Mouse (Mus musculus) kidney, postnatal 4 days (tissue): ENCODE data around the gene Elf4.
A peak's percentile ranks its signal among the peaks of the same experiment; 100 is the strongest.
"Not testable (repeated sequence)": the region's sequence is repeated elsewhere in the genome, so short reads cannot be mapped to it uniquely, and the experiment has no call there.

ENCODE experiments used
- DNase-seq, 2 experiments: peaks; one replicate each; pipeline ENCODE4 v3.0.0; 2021; ENCODE audit warnings: mixed read lengths in 2 of 2

Gene Elf4

DNA sequence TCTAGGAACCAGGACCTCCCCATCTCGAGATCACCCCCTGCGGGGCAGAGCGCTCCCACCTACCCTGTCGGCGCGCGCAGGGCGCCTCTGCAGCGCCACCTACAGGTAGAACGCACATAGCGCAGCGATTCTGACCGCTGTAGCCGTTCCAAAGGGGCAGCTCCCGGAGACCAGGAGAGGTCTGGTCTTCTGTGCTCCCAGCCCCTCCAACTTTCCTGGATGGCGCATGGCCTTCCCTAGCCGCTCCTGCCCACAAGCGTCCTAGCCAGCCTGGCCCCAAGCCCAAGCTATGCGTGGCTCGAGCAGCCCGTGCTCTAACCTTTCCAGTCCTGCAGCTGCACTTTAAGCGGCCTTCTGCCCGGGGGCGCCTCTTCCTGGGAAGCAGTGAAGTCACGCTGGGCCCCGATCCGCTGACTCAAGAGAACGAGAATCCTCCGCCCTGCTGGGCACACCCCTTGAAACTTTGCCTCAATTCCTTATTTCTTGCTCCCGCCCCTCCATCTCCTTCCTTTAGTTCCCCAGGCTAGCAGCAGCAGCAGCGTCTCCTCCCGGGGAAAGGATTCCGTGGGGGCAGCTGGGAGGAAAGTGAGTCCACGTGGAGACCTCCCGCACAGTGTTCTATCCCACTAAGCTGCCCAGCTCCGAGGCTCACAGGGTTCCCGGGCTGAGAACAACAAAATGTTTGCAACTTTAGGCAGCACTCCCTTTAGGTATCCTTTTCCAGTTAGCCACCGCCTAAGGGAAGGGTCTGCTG, at the start of gene Elf4:
Elf4 (minus strand) TSS at position 379 of the 754 bp plus-strand sequence.
- peak; percentile 79 to 82 for DNase-seq

DNA sequence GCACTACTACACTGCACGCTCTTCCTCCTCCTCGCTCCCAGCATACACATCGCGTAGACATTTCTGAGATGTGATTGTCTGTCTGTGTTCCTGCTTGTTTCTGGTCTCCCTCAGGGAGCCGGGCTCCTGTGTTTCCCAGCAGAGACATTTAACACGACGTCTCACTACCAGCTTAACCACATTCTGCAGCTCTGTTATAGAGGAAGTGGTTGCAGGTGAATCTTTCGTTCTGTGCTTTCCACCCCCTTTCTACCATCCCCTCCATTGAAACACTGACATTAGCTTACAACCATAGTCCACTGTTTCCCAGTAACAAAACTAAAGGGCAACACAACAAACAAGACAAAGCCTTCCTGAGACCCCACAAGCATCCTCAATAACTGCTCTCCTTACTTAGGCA, 30.8 kb upstream of the Elf4 start:
- no peak for DNase-seq

DNA sequence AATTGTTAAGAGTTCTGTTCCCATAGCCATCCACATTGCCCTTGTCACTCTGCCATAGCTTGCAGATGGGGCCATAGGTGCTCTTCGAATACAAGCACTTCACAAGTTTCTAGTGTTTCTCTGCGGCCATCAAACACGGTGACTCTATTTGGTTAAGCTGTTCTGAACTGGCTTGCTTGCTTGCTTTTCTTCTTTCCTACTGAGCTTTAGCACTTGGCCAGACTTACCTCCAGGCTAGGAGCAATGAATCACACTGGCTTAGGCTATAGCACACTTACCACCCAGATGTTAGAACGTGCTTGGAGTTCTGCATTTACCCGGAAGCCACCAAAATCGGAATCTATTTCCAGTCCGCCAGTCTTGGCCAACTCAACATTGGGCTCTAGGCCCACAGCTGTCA, 18.8 kb upstream of the Elf4 start:
- DNase-seq, result no peak

DNA sequence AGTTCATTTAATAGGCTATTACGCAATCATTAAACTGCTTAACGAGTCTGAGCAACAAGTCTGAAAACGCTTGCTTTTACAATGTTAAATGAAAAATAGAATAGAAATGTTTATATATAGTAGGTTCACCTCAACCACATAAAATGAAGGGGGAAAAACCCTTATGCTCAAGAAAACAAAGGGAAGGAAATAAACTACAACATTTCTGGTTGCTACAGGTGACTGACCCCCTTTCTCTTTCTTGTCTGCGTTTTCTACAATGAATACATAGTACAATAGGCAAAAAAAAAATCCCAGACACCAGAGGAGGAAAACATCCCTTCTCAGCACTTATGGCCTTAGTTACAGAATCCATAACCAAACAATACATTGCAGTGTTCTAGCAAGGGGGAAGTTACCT, 18.2 kb upstream of the Elf4 start:
- DNase-seq, result no peak

DNA sequence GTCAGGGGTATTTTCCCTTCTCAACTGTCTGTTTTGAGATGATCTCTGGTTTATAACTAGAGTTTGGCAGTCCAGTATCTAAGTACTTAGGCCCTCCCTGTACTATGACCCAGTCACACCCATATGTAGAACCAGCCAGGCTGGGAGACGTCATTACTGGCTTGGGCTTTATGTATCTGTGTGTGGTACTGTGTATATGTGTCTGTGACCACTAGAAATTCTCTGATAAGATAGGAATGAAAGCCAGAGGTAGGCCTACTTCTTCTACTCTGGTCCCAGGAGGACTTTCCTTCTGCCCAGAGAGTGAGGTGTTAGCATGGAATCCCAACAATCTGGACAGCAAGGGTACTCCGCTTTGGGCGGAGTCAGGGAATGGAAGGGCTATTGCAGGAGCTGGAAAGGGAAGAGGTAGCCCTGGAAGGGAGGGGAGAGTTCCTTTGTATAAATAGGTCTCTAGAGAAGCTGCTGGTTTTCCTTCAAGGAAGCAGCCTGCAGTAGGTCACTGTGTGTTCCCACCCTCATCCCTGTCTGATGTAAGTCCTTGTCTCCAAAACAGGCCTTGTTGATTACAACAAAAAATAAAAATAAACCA, 4.5 kb upstream of the Elf4 start:
- DNase-seq, result no peak

DNA sequence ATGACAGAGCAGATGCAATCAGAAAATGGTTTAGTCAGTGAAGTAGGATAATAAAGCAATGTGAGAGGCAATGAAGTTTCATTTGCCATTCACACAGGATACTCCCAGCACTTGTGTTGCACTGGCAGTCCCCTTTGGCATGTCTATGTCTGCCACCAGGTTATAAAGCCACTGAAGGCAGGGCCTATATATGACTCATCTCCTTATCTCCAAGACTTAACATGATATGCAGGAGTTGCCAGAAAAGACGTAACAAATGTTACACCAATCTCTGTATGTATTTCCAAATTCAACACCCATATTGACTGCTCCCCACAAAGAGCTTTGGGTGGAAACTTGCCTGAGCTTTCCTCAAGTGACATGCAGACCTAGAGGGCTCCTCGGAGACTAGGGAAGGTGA, 3.2 kb upstream of the Elf4 start:
- no peak for DNase-seq

DNA sequence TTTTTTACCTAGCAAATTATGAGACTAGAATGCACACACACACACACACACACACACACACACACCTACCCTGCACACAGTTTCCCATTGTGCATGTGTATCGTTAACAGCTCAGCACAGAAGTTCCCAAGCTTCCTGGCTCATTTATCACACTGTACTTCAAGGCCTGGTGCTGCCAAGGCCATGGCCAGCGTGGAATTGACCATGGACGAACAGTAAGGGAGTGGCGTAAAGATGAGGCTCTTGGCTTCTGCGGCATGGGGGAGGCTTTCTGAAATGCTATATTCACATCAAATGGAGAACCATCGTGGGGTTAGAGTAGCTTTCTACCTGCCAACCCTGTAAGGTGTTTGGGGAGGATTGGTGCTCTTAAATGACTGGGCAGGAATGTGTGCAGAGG, 1.5 kb upstream of the Elf4 start:
- DNase-seq, result no peak

DNA sequence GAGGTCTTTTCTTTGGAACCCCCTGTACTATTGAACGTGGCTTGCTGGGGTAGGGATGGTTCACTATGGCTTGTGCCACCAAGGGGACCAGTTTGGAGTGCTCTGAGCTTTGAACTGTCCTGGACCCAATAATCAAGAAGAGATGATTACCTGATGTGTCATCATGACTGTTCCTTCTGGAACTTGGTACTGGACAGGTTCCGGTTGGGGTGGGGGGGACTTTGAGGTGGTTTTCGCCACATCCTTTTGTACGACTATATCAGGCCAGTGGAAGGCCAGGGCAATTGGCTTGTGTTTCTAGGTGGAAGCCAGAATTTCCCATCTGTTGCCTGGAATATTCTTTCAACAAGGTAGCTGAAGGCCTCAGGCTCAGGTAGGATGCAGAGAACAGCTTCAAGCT, 704 bp upstream of the Elf4 start:
- no peak for DNase-seq

DNA sequence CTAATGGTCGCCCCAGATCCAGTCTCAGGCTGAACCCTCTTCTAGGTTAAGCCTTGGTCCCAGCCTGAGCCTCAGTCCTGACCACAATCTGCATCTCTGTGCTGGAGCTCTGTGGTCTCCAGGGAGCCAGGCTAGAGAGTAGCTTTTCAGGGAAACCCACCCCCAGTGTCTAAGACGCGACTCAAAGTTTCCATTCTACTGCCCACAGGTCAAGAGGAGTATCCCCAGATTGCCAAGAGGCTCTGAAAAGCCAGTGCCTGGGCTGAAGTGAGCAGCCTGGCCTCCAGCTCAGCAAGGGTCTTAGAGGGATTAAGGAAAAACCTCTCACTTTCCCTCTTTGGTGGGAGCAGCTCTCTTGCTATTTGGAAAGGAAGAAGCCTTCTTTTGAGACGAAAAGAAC, 635 bp downstream of the Elf4 start:
- DNase-seq, result no peak

DNA sequence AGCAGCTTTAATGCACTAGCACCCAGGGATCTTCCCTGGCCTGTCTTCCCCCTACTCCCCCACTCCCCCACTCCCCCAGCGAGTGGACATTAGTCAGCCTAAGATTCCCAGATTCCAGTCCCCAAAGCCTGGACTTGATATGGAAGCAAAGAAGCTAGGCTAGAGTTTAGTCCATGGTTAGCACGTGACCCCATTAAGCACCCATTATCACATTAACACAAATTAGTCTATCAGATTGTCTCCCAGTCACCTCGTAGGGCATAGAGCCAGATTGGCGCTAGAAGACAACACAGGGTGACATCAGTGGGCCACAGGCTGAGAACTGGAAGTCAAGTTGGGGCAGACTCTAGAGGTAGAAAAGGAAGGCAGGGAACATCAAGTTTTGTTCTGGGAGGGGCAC, 1.9 kb downstream of the Elf4 start:
- DNase-seq, result no peak

DNA sequence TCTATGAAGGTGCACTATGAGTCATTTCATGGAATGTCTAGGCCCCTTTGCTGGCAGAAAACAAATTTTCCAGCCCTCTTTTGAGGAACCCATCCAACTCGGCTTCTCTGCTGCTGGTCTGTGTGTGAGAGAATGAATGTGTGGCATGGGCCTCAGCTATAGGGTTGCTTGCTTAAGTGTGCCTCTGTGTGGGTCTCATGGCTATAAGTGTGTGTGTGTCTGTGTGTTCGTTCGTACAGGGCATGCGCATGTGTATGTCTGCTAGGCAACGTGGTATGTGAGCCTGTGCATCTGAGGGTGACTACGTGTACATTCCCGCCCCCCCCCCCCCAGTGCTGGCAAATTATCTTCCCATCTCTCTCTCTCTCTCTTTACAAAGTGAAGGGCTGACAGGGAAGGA, 2.4 kb downstream of the Elf4 start:
- no peak for DNase-seq

DNA sequence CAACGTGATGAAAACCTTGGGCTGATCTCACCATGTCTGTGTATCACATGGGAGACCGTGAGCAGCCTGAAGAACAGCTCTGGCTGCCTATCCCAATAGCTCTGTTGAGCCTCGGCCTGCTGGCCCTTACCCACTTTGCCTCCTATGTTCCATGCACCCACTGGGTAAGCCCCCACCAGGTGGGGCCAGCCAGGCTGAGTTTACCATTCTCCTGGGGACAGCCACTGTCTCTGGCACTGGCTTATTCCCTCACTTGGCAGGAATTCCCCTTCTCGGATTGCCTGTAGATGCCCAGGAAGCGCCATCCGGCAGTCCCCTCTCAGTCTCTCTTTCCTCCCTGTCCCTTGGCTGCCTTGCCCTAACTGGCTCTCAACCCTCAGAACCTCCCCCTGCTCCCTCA, 6.0 kb downstream of the Elf4 start:
- DNase-seq, result no peak

DNA sequence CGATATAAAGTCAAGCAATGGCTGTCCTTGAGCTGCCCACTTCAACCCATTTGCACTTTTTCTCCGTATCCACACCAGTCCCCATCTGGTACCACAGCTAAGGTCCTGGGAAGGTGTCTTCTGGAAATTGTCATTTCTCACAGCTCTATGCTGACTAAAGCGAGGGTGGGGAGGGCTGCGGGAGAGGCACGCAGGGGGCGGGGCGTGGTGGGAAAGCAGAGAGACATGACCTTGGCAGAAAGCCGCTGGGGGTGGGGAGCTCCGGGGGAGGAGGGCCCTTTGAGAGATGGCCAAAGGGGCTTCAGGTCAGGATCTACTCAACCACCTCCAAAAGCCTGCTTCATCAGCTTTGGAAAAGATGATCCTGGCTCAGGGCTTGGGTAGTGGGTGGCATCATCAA, 7.9 kb downstream of the Elf4 start:
- DNase-seq, result peak; percentile 34 to 38

DNA sequence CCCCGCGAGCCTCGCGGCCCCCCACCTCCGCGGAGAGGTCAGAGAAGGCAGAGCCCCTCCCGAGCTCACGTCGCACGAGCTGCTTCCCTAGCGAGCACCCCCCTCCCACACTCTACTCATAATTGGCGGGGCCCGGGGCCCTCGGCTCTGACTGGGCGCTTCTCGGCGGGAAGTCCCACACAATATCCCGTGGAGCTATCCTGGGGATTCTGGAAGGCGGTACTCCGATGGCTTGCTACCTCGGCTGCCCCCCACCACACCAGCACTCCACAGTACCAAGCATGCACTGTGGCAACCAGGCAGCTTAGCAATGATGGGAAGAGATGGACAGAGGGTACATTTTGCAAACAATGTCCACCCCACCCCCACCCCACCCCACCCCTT, 8.4 kb downstream of the Elf4 start:
- no peak for DNase-seq

DNA sequence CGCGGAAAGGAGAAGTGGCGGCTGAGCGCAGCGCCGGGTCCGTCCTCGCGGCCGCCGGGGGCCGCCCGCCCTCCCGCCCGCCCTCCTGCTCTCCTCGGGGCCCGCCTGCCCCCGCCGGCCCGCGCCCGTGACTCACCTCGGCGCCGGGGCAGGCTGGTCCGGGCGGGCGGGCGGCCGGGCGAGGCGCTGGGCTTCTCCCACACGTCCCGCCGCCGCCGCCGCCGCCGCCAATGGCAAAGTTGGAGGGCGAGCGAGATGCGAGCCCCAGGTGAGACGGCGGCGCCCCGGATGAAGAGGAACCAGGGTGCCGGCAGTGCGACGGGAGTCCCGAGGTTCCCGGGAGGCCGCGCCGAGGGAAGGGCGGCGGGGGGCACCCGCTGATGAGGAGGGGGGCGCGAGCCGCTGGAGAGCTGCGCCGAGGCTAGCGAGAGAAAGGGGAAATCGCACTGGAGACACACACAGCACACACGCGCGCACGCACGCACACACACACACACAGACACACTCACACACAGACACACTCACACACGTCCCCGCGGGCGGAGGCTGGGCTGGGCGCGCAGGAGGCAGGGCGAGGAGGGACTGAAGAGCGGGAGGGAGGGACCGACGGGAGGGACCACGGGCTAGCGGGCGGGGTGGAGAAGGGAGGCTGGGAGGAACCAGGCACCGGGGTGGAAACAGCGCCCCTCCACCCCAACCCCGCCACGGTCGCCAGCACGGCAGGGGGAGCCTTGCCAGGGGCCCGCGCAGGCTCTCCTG, 9.0 kb downstream of the Elf4 start:
- peak; percentile 76 to 84 for DNase-seq

DNA sequence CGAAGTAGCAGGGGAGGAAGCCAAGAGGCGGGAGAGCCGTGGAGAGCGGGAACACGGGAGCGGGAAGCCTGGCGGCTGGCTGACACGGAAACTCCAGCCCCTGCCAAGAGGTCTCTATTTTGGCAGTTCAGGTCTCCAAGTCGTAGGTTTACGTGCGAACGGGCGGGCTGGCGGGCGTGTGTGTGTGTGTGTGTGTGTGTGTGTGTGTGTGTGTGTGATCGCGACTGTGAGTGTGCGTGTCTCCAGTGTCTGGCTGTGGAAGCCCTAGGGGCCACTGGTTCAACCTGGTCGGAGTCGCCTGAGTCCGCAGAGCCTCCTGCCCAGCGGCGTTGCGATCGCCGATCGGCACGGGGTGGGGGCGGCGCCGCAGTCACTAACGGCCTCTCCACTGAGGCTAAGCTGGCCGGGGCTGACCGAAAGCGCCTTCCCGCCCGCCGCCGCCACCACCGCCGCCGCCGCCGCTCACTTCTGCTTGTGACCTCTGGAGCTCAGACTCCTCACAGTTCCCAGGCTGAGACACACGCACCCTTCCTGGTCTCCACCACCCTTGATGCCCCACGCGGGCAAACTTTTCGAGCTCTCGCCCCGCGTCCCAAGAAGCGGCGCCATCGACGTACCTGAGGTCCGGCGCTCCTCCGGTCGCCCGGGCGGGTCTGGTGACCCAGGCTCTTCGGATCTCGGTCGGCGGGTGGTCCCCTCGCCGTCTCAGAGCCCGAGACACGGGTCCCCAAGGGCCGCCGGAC, 9.8 kb downstream of the Elf4 start:
- DNase-seq, result peak; percentile 43 to 61

DNA sequence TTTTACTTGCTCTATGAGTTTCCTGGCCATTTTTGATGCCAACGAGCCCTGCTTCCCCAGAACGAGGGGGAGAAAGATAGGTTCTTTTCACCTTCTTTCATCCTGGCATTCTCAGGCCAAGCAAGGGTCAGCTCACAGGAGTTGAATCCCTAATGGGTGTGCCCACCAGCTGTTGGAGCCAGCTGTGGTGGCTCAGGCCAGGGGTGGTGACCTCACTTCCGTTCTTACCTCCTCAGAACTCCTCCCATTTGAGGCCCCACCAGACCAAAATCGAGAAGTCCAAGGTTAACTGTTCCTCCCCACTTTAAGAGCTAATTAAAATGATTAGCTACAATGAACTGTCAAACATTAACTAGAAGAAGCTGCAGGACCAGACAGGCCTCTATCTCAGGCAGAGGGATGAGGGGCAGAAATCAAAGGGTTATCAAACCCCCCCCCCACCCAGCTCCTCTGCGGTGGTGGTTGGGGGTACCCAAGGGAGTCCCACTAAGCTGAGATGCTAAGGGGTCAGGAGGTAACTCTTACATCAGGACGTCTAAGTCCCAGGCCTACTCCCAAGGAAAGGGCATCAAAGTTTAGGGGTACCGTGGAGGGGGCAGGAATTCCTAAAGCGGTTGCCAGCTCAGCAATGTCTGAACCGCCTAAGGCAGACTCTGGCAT, 10.6 kb downstream of the Elf4 start:
- DNase-seq, result peak; percentile 31 to 53

DNA sequence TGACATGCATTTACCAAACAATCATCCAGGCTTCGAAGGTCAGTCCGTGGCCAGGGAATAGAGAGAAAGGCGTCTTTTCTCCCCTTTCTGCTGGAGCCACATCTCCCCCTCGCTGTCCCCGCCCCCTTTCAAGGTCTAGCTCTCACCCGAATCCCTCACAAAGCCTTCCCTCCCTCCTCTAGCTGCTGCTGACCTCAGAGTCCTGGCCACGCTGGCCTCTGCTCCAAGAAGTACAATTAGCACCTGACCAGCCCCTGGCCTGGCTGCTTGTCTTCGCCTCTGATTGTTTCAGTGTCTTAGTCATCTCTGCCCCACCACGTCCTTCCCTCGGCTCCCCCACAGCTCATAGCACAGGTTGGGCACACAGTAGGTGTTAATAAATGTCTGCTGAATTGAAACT, 13.3 kb downstream of the Elf4 start:
- peak; percentile 13 to 33 for DNase-seq

DNA sequence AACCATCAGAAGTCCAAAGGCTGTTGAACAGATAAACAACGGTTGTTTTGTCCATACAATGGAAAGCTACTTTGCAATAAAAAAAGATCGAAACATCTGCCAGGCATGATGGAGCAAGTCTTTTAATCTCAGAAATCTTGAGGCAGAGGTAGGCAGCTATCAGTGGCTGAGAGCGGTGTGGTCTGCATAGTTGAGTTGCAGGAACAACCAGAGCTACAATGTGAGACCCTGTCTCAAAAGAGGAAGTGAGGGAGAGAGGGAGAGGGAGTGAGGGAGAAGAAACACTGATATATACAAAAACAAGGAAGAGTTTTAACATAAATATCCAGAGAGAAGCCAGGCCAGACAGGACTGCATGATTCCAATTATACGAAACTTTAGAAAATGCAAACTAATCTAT, 18.3 kb downstream of the Elf4 start:
- no peak for DNase-seq

DNA sequence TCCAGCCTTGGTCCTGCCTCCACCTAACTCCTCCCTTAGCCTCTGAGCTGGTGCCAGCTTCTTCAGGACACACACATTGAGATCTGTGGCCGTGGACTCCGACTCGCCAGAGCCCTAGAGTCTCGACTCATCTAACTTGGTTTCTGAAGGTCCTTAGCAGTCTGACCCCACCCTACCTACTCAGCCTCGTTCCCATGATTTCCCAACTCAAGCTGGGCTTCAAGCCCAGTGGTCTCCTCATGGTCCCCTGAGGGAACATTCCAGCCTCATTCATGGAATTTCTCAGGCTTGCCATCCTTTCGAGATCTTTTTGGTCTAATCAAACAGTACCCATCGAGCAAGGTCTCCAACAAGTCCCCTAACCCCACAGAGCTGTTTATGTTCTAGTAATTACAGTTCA, 21.0 kb downstream of the Elf4 start:
- DNase-seq, result no peak

DNA sequence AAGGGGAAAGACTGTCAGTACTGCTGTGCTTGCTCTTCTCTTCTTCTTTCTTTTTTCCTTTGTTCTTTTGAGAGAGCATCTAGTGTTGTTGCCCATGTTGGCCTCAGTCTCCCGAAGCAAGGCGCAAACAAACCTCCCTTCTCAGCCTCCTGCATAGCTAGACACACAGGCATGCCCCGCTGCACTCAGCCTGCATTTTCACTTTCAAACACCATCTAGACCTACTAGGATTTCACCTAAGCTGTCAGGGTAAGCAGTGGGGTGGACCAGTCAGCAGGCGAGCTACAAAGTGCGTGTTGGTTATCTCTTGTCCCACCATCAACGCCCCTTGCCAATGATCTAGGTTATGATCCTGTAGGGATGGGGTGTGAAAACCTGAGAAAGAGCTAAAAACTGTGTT, 21.4 kb downstream of the Elf4 start:
- DNase-seq, result no peak

DNA sequence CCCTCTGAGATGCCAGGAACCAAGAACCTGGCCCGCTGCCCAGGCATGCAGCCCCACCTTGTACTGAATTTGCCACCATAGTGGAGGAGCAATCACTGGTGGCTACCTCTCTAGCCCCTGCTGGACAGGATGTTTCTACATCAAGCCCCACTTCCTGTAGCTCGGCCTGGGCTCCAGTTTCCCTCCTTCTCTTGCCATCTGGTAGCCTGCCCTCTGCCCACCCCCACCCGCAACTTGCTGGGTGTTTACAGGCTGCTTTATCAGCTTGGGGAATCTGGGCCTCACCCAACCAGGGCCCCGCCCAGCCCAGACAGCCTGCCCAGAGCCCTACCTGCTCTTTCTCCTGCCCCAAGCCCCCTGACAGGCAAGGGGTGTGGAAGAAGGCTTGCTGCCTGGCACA, 23.9 kb downstream of the Elf4 start:
- peak; percentile 21 to 32 for DNase-seq

DNA sequence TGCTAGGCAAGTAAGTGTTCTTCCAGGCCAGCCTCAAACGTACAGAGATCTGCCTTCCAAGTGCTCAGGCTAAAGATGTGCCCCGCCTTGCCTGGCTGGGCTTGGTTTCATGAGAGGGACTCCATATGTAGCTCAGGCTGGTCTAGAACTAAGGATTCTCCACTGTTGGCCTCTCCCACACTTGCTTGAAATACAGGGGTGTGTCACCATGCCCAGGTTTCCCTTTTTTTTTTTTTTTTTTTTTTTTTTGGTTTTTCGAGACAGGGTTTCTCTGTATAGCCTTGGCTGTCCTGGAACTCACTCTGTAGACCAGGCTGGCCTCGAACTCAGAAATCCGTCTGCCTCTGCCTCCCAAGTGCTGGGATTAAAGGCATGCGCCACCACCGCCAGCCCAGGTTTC, 26.9 kb downstream of the Elf4 start:
- DNase-seq, result not testable (repeated sequence)
